8 mouse cellular contexts compared by ENCODE assay signal in the genomic region with DNA sequence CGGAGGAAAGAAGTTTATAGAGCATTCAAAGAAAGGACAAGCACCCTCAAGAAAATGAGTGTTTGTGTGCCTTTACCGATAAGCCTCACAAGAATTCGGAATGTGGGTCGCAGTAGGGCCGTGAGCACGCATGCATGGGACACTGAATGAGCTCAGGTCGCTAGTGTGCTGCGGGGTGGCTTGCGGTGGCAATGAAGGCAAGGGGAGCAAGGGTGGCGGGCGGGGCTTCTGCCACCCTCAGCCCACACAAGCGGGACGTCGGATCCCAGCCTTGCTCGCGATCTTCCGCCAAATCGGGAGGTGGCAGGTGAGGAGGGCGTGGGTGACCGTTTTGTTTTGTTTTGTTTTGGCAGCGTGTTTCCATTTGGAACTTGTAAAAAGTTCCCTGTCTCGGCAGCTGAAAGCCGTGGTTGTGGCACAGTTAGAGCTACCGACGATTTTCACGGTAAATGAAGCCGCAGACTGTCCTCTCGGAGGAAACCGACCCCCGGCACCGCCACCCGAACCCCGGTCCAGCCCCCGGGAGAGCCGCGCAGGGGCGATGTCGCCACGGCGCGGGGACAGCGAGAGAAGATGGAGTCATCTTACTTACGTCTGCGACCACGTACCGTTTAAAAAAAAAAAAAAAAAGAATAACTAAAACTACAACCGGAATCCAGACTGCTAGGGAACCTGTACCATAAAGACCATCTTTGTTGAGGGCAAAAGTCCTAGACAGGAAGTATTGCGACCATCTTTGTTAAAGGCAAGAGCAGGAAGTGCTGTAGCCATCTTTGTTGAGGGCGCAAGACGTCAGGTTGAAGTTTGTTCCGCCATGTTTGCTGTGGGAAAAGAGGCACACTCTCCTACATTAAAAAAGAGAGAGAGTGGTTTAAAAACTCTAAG. TPM values are rescaled to one million over a fixed set of nuclear protein-coding genes. Genes with fewer than 3 reads are reported as not detected.
DNase-seq lines count a peak whose midpoint lies in the region; ATAC-seq and TF ChIP-seq lines count a peak whose summit lies in the region.

TSS of gene Cradd (minus strand) at position 741 of the 885 bp plus-strand sequence.

- TF ChIP-seq CTCF in lung, adult 2 months (IDR thresholded peaks at IDR 0.05; ENCODE audit: insufficient read depth, low read length), result no peak
- TF ChIP-seq CTCF in olfactory bulb, adult 2 months (IDR thresholded peaks at IDR 0.05; ENCODE audit: insufficient read depth, low read depth, low read length), result no peak
- peak; percentile 29; the same call in 1 of the 2 replicates for TF ChIP-seq CTCF in thymus, adult 2 months (IDR thresholded peaks at IDR 0.05; ENCODE audit: borderline replicate concordance, control insufficient read depth, extremely low read depth, insufficient read depth, low read length, poor library complexity)

- peaks cover under 1 to 10% of the 10 kb centered on the region in 2 experiments; a peak in 2 of 4 replicates for H3K4me1 ChIP-seq in ES-E14 (ENCODE audit: control insufficient read depth in 2 of 2, insufficient read depth in 2 of 2, low read length in 2 of 2, poor library complexity in 1 of 2)
- peaks cover 19% of the 10 kb centered on the region for H3K4me1 ChIP-seq in forebrain, embryonic 15.5 days
- H3K4me1 ChIP-seq in lung, adult 2 months (ENCODE audit: control insufficient read depth, insufficient read depth, low read length), result peaks cover 13% of the 10 kb centered on the region
- H3K4me1 ChIP-seq in olfactory bulb, adult 2 months (ENCODE audit: control insufficient read depth, insufficient read depth, low read length), result peaks cover 10% of the 10 kb centered on the region
- H3K4me1 ChIP-seq in thymus, adult 2 months (replicated peaks; ENCODE audit: control insufficient read depth, insufficient read depth, low read length), result peaks cover 10% of the 10 kb centered on the region

- H3K9ac ChIP-seq in ES-E14 (ENCODE audit: insufficient read depth, low read depth, low read length, poor library complexity, severe bottlenecking), result peak within 1 kb of the TSS; percentile 88
- peak within 1 kb of the TSS; percentile 75 for H3K9ac ChIP-seq in forebrain, embryonic 15.5 days (replicated peaks)

- no peaks in the 10 kb centered on the region for H3K9me3 ChIP-seq in ES-E14 (ENCODE audit: control insufficient read depth, insufficient read depth, low read depth, low read length)
- no peaks in the 10 kb centered on the region for H3K9me3 ChIP-seq in forebrain, embryonic 15.5 days

- peak within 1 kb of the TSS; percentile 72 for H3K27ac ChIP-seq in ES-E14 (ENCODE audit: insufficient read depth, low read depth, low read length, poor library complexity, severe bottlenecking)
- H3K27ac ChIP-seq in forebrain, embryonic 15.5 days (replicated peaks), result peak within 1 kb of the TSS; percentile 97
- H3K27ac ChIP-seq in olfactory bulb, adult 2 months (ENCODE audit: insufficient read depth, low read depth, low read length), result peak within 1 kb of the TSS; percentile 94
- peak within 1 kb of the TSS; percentile 98 for H3K27ac ChIP-seq in thymus, adult 2 months (ENCODE audit: control insufficient read depth, insufficient read depth, low read length)

- intact Hi-C loops in heart, postnatal 25 days (cut with DNase I), result loop anchor here (1.0 to 5.0 kb wide), 5 partner anchors 57 to 333 kb away; no protein-coding TSS in a partner anchor

- H3K27me3 ChIP-seq in forebrain, embryonic 15.5 days, result no peaks in the 10 kb centered on the region
- no peaks in the 10 kb centered on the region for H3K27me3 ChIP-seq in thymus, adult 2 months (ENCODE audit: control insufficient read depth, insufficient read depth, low read length)

- H3K36me3 ChIP-seq in ES-E14 (ENCODE audit: control insufficient read depth, insufficient read depth, low read length, poor library complexity, severe bottlenecking), result no peaks in the 10 kb centered on the region
- no peaks in the 10 kb centered on the region for H3K36me3 ChIP-seq in forebrain, embryonic 15.5 days
- H3K36me3 ChIP-seq in thymus, adult 2 months (ENCODE audit: control insufficient read depth, insufficient read depth, low read length), result no peaks in the 10 kb centered on the region

- under 1% methylated on average over 51 of the region's 51 CpGs for WGBS in forebrain, embryonic 15.5 days
- WGBS in lung, adult 2 months, result under 1% methylated on average over 51 of the region's 51 CpGs
- under 1% methylated on average over 51 of the region's 51 CpGs for WGBS in olfactory bulb, adult 2 months
- WGBS in thymus, adult 2 months, result under 1% methylated on average over 51 of the region's 51 CpGs

- peak within 1 kb of the TSS; percentile 75 to 81 for H3K4me3 ChIP-seq in ES-E14 (ENCODE audit: insufficient read depth in 1 of 2, low read depth in 1 of 2, low read length in 2 of 2, poor library complexity in 1 of 2, severe bottlenecking in 1 of 2)
- peak within 1 kb of the TSS; percentile 74 for H3K4me3 ChIP-seq in forebrain, embryonic 15.5 days
- H3K4me3 ChIP-seq in lung, adult 2 months (replicated peaks; ENCODE audit: extremely low read depth, low read depth, low read length), result peak within 1 kb of the TSS; percentile 87
- peak within 1 kb of the TSS; percentile 64 for H3K4me3 ChIP-seq in olfactory bulb, adult 2 months (ENCODE audit: insufficient read depth, low read depth, low read length)
- peak within 1 kb of the TSS; percentile 95 for H3K4me3 ChIP-seq in thymus, adult 2 months (ENCODE audit: control insufficient read depth, insufficient read depth, low read length)

- in situ Hi-C loops in ES-E14 (cut with MboI; ENCODE audit: low sequenced_read_pairs in 2 of 2, unreplicated experiment in 2 of 2), result no loop called here

- H3K4me2 ChIP-seq in forebrain, embryonic 15.5 days (replicated peaks), result peak within 1 kb of the TSS; percentile 80

- peak; percentile 80 for DNase-seq in ES-E14 (ENCODE audit: low read depth, low spot score)
- peak; percentile 88 for DNase-seq in cerebellum, adult 11-12 months
- peak; percentile 73 for DNase-seq in heart, postnatal 25 days (ENCODE audit: low spot score)
- DNase-seq in layer of hippocampus, adult 18-20 months (ENCODE audit: low spot score in 2 of 2), result peak; percentile 80 to 97
- DNase-seq in lung, adult 2 months, result peak; percentile 82
- peak; percentile 89 for DNase-seq in thymus, adult 2 months

- peak; percentile 92; the same call in 1 of the 2 replicates for TF ChIP-seq POLR2A in lung, adult 2 months (IDR thresholded peaks at IDR 0.05; ENCODE audit: borderline replicate concordance, extremely low read depth, low read depth, low read length)
- peak; percentile 38; the same call in 1 of the 2 replicates for TF ChIP-seq POLR2A in olfactory bulb, adult 2 months (IDR thresholded peaks at IDR 0.05; ENCODE audit: insufficient read depth, low read depth, low read length)
- TF ChIP-seq POLR2A in thymus, adult 2 months (IDR thresholded peaks at IDR 0.05; ENCODE audit: control insufficient read depth, extremely low read depth, insufficient read depth, low read length, poor library complexity), result peak; percentile 55

- peak; percentile 92 for ATAC-seq in forebrain, embryonic 15.5 days (replicated peaks)

TF ChIP-seq in ES-E14, 5 proteins besides CTCF, POLR2A, EP300 and RAD21:
- no peak for TF ChIP-seq ZC3H11A (IDR thresholded peaks at IDR 0.05; ENCODE audit: borderline replicate concordance, low read depth, low read length)
- TF ChIP-seq CHD2 (IDR thresholded peaks at IDR 0.05; ENCODE audit: low read depth, low read length), result 0 out of 2 replicates have a peak, but pooled peaks have one; percentile 20
- TF ChIP-seq ZNF384 (IDR thresholded peaks at IDR 0.05; ENCODE audit: low read depth, low read length), result peak; percentile 83
- TF ChIP-seq MAFK (IDR thresholded peaks at IDR 0.05; ENCODE audit: insufficient read depth, low read depth, low read length), result no peak
- TF ChIP-seq HCFC1 (IDR thresholded peaks at IDR 0.05; ENCODE audit: borderline replicate concordance, insufficient read depth, low read length), result peak; percentile 96

RNA-seq across cellular contexts. Expression of gene Cradd, which starts in this region (rescaled TPM):
- 8.4 and 12.6 TPM in 2 replicates for total RNA-seq in ES-E14 (2012; rRNA removed)
- polyA plus RNA-seq in forebrain, embryonic 15.5 days (2015; fragmentation: Nextera tagmentation; extraction: Ambion mirVana), result 9.5 and 10.1 TPM in 2 replicates
- total RNA-seq in heart, postnatal 25 days (2021), result 1 to 10 TPM; 7.9 to 9.3 TPM
- 1 to 10 TPM; 5.7 to 6.7 TPM for total RNA-seq in layer of hippocampus, adult 18-20 months (2021)
- 21.0 and 21.8 TPM in 2 replicates for polyA plus RNA-seq in lung, adult 2 months (2012; rRNA removed)
- not detected in 2 replicates for polyA plus RNA-seq in olfactory bulb, adult 2 months (2012; ENCODE audit: insufficient read depth, insufficient read length, low replicate concordance, missing spikeins)
- 15.2 and 15.8 TPM in 2 replicates for polyA plus RNA-seq in thymus, adult 2 months (2012; rRNA removed)

Comparison
In these comparisons a context has a peak if more than half of its experiments do, and no peak if none do; other contexts are left out.
1. Peak in every context shown above with its lines: DNase-seq, ATAC-seq, H3K4me3 ChIP-seq and H3K27ac ChIP-seq.
2. RNA of gene Cradd (polyA plus RNA-seq): 21.0 to 21.8 TPM in lung, adult 2 months, 15.2 to 15.8 TPM in thymus, adult 2 months and 9.5 to 10.1 TPM in forebrain, embryonic 15.5 days; not detected in olfactory bulb, adult 2 months; every median in the first group is over 10 times any median in the second.
3. POLR2A ChIP-seq: peak in every context shown above with its lines; median percentile 92 in lung, adult 2 months; 55 in thymus, adult 2 months; 38 in olfactory bulb, adult 2 months.